Mouse (Mus musculus) liver, embryonic 14.5 days (tissue): ENCODE results near the gene Phf21b. TPM values are rescaled to one million over a fixed set of nuclear protein-coding genes. Genes with fewer than 3 reads are reported as not detected.
"Not testable (repeated sequence)": the region's sequence is repeated elsewhere in the genome, so short reads cannot be mapped to it uniquely, and the experiment has no call there.

ENCODE experiments used
- ATAC-seq: fragments of 200-750 bp; cut with Nextera tagmentation; 2 replicates; pipeline ENCODE4 v1.8.0; 2017; ENCODE audit warnings: moderate number of reproducible peaks, mild to moderate bottlenecking, moderate library complexity; ENCODE audit not compliant: insufficient read depth
- DNase-seq, 3 experiments: peaks; one replicate each; pipeline ENCODE4 v3.0.0-alpha.2; 2012 to 2013; ENCODE audit warnings: low read depth in 3 of 3, low spot score in 3 of 3
- H3K27ac ChIP-seq: fragments of 300-500 bp; sonication (generic); 2 replicates; pipeline ENCODE4 v1.5.1; 2014; ENCODE audit warnings: moderate library complexity, mild to moderate bottlenecking, control low read depth, inconsistent platforms
- H3K27me3 ChIP-seq: fragments of 300-500 bp; sonication (generic); 2 replicates; pipeline ENCODE4 v1.6.1; 2014; ENCODE audit warnings: mild to moderate bottlenecking, low read length, moderate library complexity; ENCODE audit not compliant: control insufficient read depth, insufficient read depth
- H3K36me3 ChIP-seq: fragments of 300-500 bp; sonication (generic); replicated peaks from 2 replicates; pipeline ENCODE4 v1.6.1; 2014; ENCODE audit warnings: low read depth; ENCODE audit not compliant: control insufficient read depth, insufficient read depth
- H3K4me1 ChIP-seq, 2 experiments: fragments of 200-500 bp in 1 of 2; fragments of 300-500 bp in 1 of 2; sonication (generic) in 1 of 2; replicated peaks; 2 replicates each; pipeline ENCODE4 v1.6.1; 2012 to 2014; ENCODE audit warnings: antibody characterized with exemption in 1 of 2, inconsistent platforms in 1 of 2, low read length in 1 of 2; ENCODE audit not compliant: control insufficient read depth in 2 of 2, insufficient read depth in 2 of 2
- H3K4me2 ChIP-seq: fragments of 300-500 bp; sonication (generic); 2 replicates; pipeline ENCODE4 v1.6.1; 2014; ENCODE audit warnings: low read depth, mild to moderate bottlenecking, control low read depth, moderate library complexity
- H3K4me3 ChIP-seq, 2 experiments: fragments of 200-500 bp in 1 of 2; fragments of 300-500 bp in 1 of 2; sonication (generic) in 1 of 2; 2 replicates each; pipeline ENCODE4 v1.5.1; 2012 to 2014; ENCODE audit warnings: low read depth in 2 of 2, low read length in 2 of 2, mild to moderate bottlenecking in 2 of 2, control low read depth in 1 of 2, inconsistent platforms in 1 of 2, moderate library complexity in 1 of 2; ENCODE audit not compliant: insufficient read depth in 1 of 2
- H3K9ac ChIP-seq: fragments of 300-500 bp; sonication (generic); replicated peaks from 2 replicates; pipeline ENCODE4 v1.6.1; 2014; ENCODE audit warnings: mild to moderate bottlenecking, control low read depth, moderate library complexity
- H3K9me3 ChIP-seq: fragments of 300-500 bp; sonication (generic); 2 replicates; pipeline ENCODE4 v1.6.1; 2016; ENCODE audit warnings: low read length, mixed read lengths; ENCODE audit not compliant: control insufficient read depth
- CTCF ChIP-seq: IDR thresholded peaks from 2 replicates; pipeline ENCODE4 v1.5.1; 2016; ENCODE audit warnings: antibody characterized with exemption, low read depth, control low read depth
- EP300 ChIP-seq: IDR thresholded peaks from 2 replicates; pipeline ENCODE4 v1.6.1; 2016; ENCODE audit warnings: antibody characterized with exemption, low read depth
- WGBS: fragments of 180-500 bp; shearing (Covaris S2); extraction: QIAGEN DNeasy Blood & Tissue Kit; methylation state at CpG from one replicate; pipeline ENCODE4 v1.1.7; 2014; ENCODE audit not compliant: insufficient replicate concordance; 5-methylcytosine and 5-hydroxymethylcytosine counted together
- polyA plus RNA-seq, 2 experiments: library from polyadenylated mRNA; depleted of rRNA in 1 of 2; stranded (reverse) in 1 of 2; unstranded in 1 of 2; fragments of >200 nt; fragmentation: Nextera tagmentation in 1 of 2; extraction: Ambion mirVana in 1 of 2; gene quantifications; 2 replicates each; pipeline versions ENCODE4 v1.2.1 to v1.2.3; 2012 to 2014

The Phf21b gene
- polyA plus RNA-seq, 2 experiments, result 0.69 TPM; not detected in 1

GRCm38 (mm10) chr15:84769641-84770341, 86.1 kb downstream of the Phf21b start:
- Histone ChIP-seq H3K4me1 (no peaks in the 10 kb centered on the region), H3K27ac (no peak overlapping the region), H3K36me3 (no peaks in the 10 kb centered on the region), H3K9ac (no peak overlapping the region), H3K4me2 (no peak overlapping the region), H3K4me3 (no peak overlapping the region), H3K27me3 (no peaks in the 10 kb centered on the region), H3K9me3 (no peaks in the 10 kb centered on the region)
- no peak for DNase-seq
- ATAC-seq, result no peak
- 68% methylated on average over 11 of the region's 11 CpGs for WGBS
- TF ChIP-seq EP300 (no peak), CTCF (no peak)

GRCm38 (mm10) chr15:84768531-84768930, 87.3 kb downstream of the Phf21b start:
- H3K4me1 ChIP-seq, H3K4me2 ChIP-seq, ATAC-seq, H3K27me3 ChIP-seq, H3K9ac ChIP-seq, DNase-seq, H3K4me3 ChIP-seq, H3K27ac ChIP-seq, H3K36me3 ChIP-seq, H3K9me3 ChIP-seq: not testable (repeated sequence)
- whole genome bisulfite sequencing, result 66% methylated on average over 3 of the region's 4 CpGs

GRCm38 (mm10) chr15:84766621-84767020, 89.2 kb downstream of the Phf21b start:
- 28% methylated on average over 10 of the region's 10 CpGs for WGBS
- no peaks in the 10 kb centered on the region for H3K36me3 ChIP-seq
- no peak for ATAC-seq
- H3K4me1 ChIP-seq, result no peaks in the 10 kb centered on the region
- H3K27ac ChIP-seq, result no peak overlapping the region
- no peak overlapping the region for H3K4me3 ChIP-seq
- no peak overlapping the region for H3K9ac ChIP-seq
- H3K4me2 ChIP-seq, result no peak overlapping the region
- no peak for TF ChIP-seq EP300
- TF ChIP-seq CTCF, result no peak
- no peaks in the 10 kb centered on the region for H3K9me3 ChIP-seq
- H3K27me3 ChIP-seq, result no peaks in the 10 kb centered on the region
- no peak for DNase-seq

- no peak overlapping the region for H3K4me3 ChIP-seq
- TF ChIP-seq EP300 (no peak), CTCF (no peak)
- no peak overlapping the region for H3K4me2 ChIP-seq
- 44% methylated on average over 7 of the region's 7 CpGs for WGBS
- DNase-seq (no peak), ATAC-seq (no peak)
- no peaks in the 10 kb centered on the region for H3K36me3 ChIP-seq
- H3K4me1 ChIP-seq, result no peaks in the 10 kb centered on the region
- no peaks in the 10 kb centered on the region for H3K27me3 ChIP-seq
- no peak overlapping the region for H3K9ac ChIP-seq
- no peaks in the 10 kb centered on the region for H3K9me3 ChIP-seq
- no peak overlapping the region for H3K27ac ChIP-seq
Observed at GRCm38 (mm10) chr15:84763423-84763812, 92.4 kb downstream of the Phf21b start.

GRCm38 (mm10) chr15:84762712-84763422, 93.0 kb downstream of the Phf21b start:
- no peak overlapping the region for H3K4me2 ChIP-seq
- no peak for TF ChIP-seq CTCF
- TF ChIP-seq EP300, result no peak
- no peaks in the 10 kb centered on the region for H3K9me3 ChIP-seq
- no peaks in the 10 kb centered on the region for H3K27me3 ChIP-seq
- H3K9ac ChIP-seq, result no peak overlapping the region
- WGBS, result 57% methylated on average over 8 of the region's 8 CpGs
- ATAC-seq (no peak), DNase-seq (no peak)
- no peak overlapping the region for H3K4me3 ChIP-seq
- H3K4me1 ChIP-seq, result no peaks in the 10 kb centered on the region
- no peaks in the 10 kb centered on the region for H3K36me3 ChIP-seq
- H3K27ac ChIP-seq, result no peak overlapping the region
